Mouse (Mus musculus) hindbrain, postnatal 0 days (tissue): Measurements from ENCODE around the gene Blzf1. TPM values are rescaled to one million over a fixed set of nuclear protein-coding genes. Genes with fewer than 3 reads are reported as not detected.

Source experiments
- ATAC-seq: fragments of 200-750 bp; cut with Nextera tagmentation; 2 replicates; pipeline ENCODE4 v1.8.0; 2017; ENCODE audit warnings: mild to moderate bottlenecking, moderate TSS enrichment, moderate library complexity
- DNase-seq: peaks from one replicate; pipeline ENCODE4 v3.0.0-alpha.2; 2015; ENCODE audit warnings: low spot score
- H3K27ac ChIP-seq: fragments of 300-500 bp; sonication (generic); 2 replicates; pipeline ENCODE4 v1.5.1; 2014; ENCODE audit warnings: mild to moderate bottlenecking
- H3K27me3 ChIP-seq: fragments of 300-500 bp; sonication (generic); 2 replicates; pipeline ENCODE4 v1.6.1; 2014; ENCODE audit warnings: low read length, mixed read lengths; ENCODE audit not compliant: insufficient read depth
- H3K36me3 ChIP-seq: fragments of 300-500 bp; sonication (generic); 2 replicates; pipeline ENCODE4 v1.6.1; 2014; ENCODE audit warnings: low read length, mixed read lengths; ENCODE audit not compliant: insufficient read depth
- H3K4me1 ChIP-seq: fragments of 300-500 bp; sonication (generic); 2 replicates; pipeline ENCODE4 v1.6.1; 2014; ENCODE audit warnings: antibody characterized with exemption, low read length, mixed read lengths; ENCODE audit not compliant: insufficient read depth
- H3K4me2 ChIP-seq: fragments of 300-500 bp; sonication (generic); 2 replicates; pipeline ENCODE4 v1.6.1; 2014; ENCODE audit warnings: low read depth, mild to moderate bottlenecking, low read length, moderate library complexity, mixed read lengths
- H3K4me3 ChIP-seq: fragments of 300-500 bp; sonication (generic); 2 replicates; pipeline ENCODE4 v1.5.1; 2014; ENCODE audit warnings: low read length
- H3K9ac ChIP-seq: fragments of 300-500 bp; sonication (generic); replicated peaks from 2 replicates; pipeline ENCODE4 v1.6.1; 2014; ENCODE audit warnings: mild to moderate bottlenecking, low read length, moderate library complexity, mixed read lengths
- H3K9me3 ChIP-seq: fragments of 300-500 bp; sonication (generic); 2 replicates; pipeline ENCODE4 v1.6.1; 2016; ENCODE audit warnings: low read length, mixed read lengths
- CTCF ChIP-seq: IDR thresholded peaks from 2 replicates; pipeline ENCODE4 v1.5.1; 2016; ENCODE audit warnings: antibody characterized with exemption, control low read depth, low read depth
- WGBS: fragments of 180-500 bp; shearing (Covaris S2); extraction: QIAGEN DNeasy Blood & Tissue Kit; methylation state at CpG from one replicate; pipeline ENCODE4 v1.1.7; 2014; 5-methylcytosine and 5-hydroxymethylcytosine counted together
- polyA plus RNA-seq: library from polyadenylated mRNA; unstranded; fragments of >200 nt; fragmentation: Nextera tagmentation; extraction: Ambion mirVana; gene quantifications from 2 replicates; pipeline ENCODE4 v1.2.1, GENCODE M21; 2015
- total RNA-seq: library from RNA; depleted of rRNA; stranded (reverse); fragments of >200 nt; gene quantifications from 2 replicates; pipeline ENCODE4 v1.2.3, GENCODE M21; 2014; rRNA removed

The Blzf1 gene
- total RNA-seq = 9.1 and 10.8 TPM in 2 replicates
- 26.1 and 26.6 TPM in 2 replicates for polyA plus RNA-seq

DNA sequence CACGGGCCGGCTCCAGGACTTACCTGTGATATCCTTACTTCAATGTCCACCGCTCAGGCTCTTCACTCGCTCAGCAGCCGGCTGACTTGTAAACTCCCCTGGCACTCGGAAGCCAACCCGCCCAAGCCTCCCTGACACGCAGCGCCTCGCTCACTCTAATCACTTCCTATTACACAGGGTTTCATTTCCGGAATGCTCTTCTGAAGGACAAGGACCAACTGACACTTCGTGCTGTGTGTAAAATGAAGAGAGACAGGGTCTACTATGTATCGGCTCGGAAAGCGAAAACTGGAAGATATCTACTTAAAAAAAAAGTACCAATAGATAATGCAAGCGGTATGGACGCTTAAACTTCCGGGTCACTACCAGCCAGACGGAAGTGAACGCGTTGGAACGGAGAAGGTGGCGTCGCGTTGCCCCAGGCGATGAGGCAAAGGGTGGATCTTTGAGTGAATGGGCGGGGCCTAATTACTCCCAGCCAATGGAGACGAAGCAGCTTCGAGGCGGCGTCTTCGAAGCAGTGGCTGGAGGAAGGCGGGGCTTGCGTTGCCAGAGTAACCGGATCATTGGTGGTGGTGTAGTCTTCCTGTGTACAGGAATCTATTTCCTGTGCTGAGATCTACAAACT, at the start of gene Blzf1:
Gene Blzf1, minus strand, starts transcription at position 366 of the 628 bp plus-strand sequence.
- Histone ChIP-seq H3K9me3 (no peaks in the 10 kb centered on the region), H3K9ac (peak within 1 kb of the TSS; percentile 73), H3K27ac (peak within 1 kb of the TSS; percentile 86), H3K4me2 (peak within 1 kb of the TSS; percentile 96), H3K4me3 (peak within 1 kb of the TSS; percentile 80), H3K27me3 (no peaks in the 10 kb centered on the region), H3K36me3 (peaks cover 5% of the 10 kb centered on the region; the same call in 1 of the 2 replicates), H3K4me1 (no peaks in the 10 kb centered on the region)
- DNase-seq (peak; percentile 100), ATAC-seq (peak; percentile 99)
- no peak for TF ChIP-seq CTCF
- WGBS = under 1% methylated on average over 35 of the region's 35 CpGs

DNA sequence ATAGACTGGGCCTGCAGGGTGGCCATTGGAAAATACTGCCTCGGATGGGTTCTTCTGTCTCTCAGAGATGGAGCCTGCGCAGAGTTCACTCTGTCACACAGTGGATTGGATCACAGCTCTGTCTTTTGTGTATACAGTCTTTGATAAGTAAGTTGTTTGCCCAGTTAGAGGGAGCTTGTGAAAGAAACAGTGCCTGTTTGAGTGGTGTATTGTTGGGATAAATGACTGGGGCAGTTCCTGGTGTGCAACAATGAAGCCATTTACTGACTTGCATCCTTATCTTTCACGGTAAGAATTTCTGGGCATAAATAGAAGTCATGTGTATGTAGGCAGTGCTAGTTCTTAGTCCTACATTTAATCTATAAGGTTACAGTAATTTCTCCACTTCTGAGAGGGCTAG, 46.2 kb upstream of the Blzf1 start:
- ATAC-seq = no peak
- WGBS = 29% methylated on average over 3 of the region's 3 CpGs
- Histone ChIP-seq H3K36me3 (no peaks in the 10 kb centered on the region), H3K4me1 (no peaks in the 10 kb centered on the region), H3K27ac (no peak overlapping the region), H3K4me2 (no peak overlapping the region), H3K27me3 (no peaks in the 10 kb centered on the region), H3K9me3 (no peaks in the 10 kb centered on the region), H3K4me3 (no peak overlapping the region), H3K9ac (no peak overlapping the region)
- no peak for TF ChIP-seq CTCF
- DNase-seq = no peak

GRCm38 (mm10) chr1:164342161-164342560, 34.9 kb upstream of the Blzf1 start:
- TF ChIP-seq CTCF = peak; percentile 57
- Histone ChIP-seq H3K36me3 (peaks cover 4% of the 10 kb centered on the region; the same call in 1 of the 2 replicates), H3K4me2 (no peak overlapping the region), H3K9ac (no peak overlapping the region), H3K27me3 (no peaks in the 10 kb centered on the region), H3K4me3 (no peak overlapping the region), H3K27ac (no peak overlapping the region), H3K4me1 (no peaks in the 10 kb centered on the region), H3K9me3 (no peaks in the 10 kb centered on the region)
- no peak for ATAC-seq
- WGBS = 87% methylated on average over 3 of the region's 3 CpGs
- peak; percentile 2 for DNase-seq

- no peak for ATAC-seq
- Histone ChIP-seq H3K27ac (no peak overlapping the region), H3K9me3 (no peaks in the 10 kb centered on the region), H3K36me3 (peaks cover 11% of the 10 kb centered on the region; the same call in 1 of the 2 replicates), H3K9ac (no peak overlapping the region), H3K4me2 (no peak overlapping the region), H3K4me1 (no peaks in the 10 kb centered on the region), H3K4me3 (no peak overlapping the region), H3K27me3 (no peaks in the 10 kb centered on the region)
- no peak for DNase-seq
- WGBS = 93% methylated on average over 4 of the region's 4 CpGs
- no peak for TF ChIP-seq CTCF
These were observed 28.6 kb upstream of the Blzf1 start for GRCm38 (mm10) chr1:164335846-164336245.

- Histone ChIP-seq H3K4me1 (no peaks in the 10 kb centered on the region), H3K36me3 (peaks cover 15% of the 10 kb centered on the region; the same call in 1 of the 2 replicates), H3K9me3 (no peaks in the 10 kb centered on the region), H3K27me3 (no peaks in the 10 kb centered on the region), H3K27ac (no peak overlapping the region), H3K9ac (no peak overlapping the region), H3K4me3 (no peak overlapping the region), H3K4me2 (no peak overlapping the region)
- no peak for TF ChIP-seq CTCF
- no peak for DNase-seq
- ATAC-seq = no peak
- WGBS = 97% methylated on average over 3 of the region's 3 CpGs
These were observed 28.1 kb upstream of the Blzf1 start for GRCm38 (mm10) chr1:164335435-164335834.

- Histone ChIP-seq H3K4me3 (no peak overlapping the region), H3K36me3 (peaks cover 15% of the 10 kb centered on the region; the same call in 1 of the 2 replicates), H3K9me3 (no peaks in the 10 kb centered on the region), H3K27me3 (no peaks in the 10 kb centered on the region), H3K9ac (no peak overlapping the region), H3K27ac (no peak overlapping the region), H3K4me2 (no peak overlapping the region), H3K4me1 (no peaks in the 10 kb centered on the region)
- no peak for TF ChIP-seq CTCF
- DNase-seq = no peak
- no peak for ATAC-seq
- 85% methylated on average over 11 of the region's 11 CpGs for WGBS
These were observed 25.3 kb upstream of the Blzf1 start for GRCm38 (mm10) chr1:164332559-164332958.

GRCm38 (mm10) chr1:164327764-164328163, 20.5 kb upstream of the Blzf1 start:
- no peak for ATAC-seq

More at GRCm38 (mm10) chr1:164327764-164328163, 20.5 kb upstream of the Blzf1 start:
- TF ChIP-seq CTCF = no peak
- H3K4me2 ChIP-seq = no peak overlapping the region
- WGBS = 71% methylated on average over 7 of the region's 7 CpGs
- H3K36me3 ChIP-seq = 0 out of 2 replicates have a peak, but pooled peaks cover 5% of the 10 kb centered on the region
- no peaks in the 10 kb centered on the region for H3K4me1 ChIP-seq
- no peak overlapping the region for H3K9ac ChIP-seq
- H3K4me3 ChIP-seq = no peak overlapping the region
- no peak for DNase-seq
- no peaks in the 10 kb centered on the region for H3K9me3 ChIP-seq
- H3K27ac ChIP-seq = no peak overlapping the region
- H3K27me3 ChIP-seq = no peaks in the 10 kb centered on the region
